Comparison of ENCODE assay signal across 9 mouse cellular contexts in genomic region chr5:142902506-142903314, GRCm38 (mm10). TPM values are rescaled to one million over a fixed set of nuclear protein-coding genes. Genes with fewer than 3 reads are reported as not detected.
A peak's percentile ranks its signal among the peaks of the same experiment; 100 is the strongest.
DNase-seq lines count a peak whose midpoint lies in the region; ATAC-seq lines count a peak whose summit lies in the region.
"Had no signal": no experiment of that assay in that cellular context is flagged by ENCODE, and none has a peak within 500 bp of the region (broad histone marks: within the 10 kb centered on the region; RNA-seq: fewer than 3 reads in every experiment).

No protein-coding gene starts in this region.

- H3K9me3 ChIP-seq in forebrain, embryonic 13.5 days (replicated peaks), result no peaks in the 10 kb centered on the region
- no peaks in the 10 kb centered on the region for H3K9me3 ChIP-seq in liver, embryonic 11.5 days (ENCODE audit: control insufficient read depth, low read length)
- H3K9me3 ChIP-seq in stomach, embryonic 16.5 days (replicated peaks; ENCODE audit: control insufficient read depth, low read length), result no peaks in the 10 kb centered on the region

- ATAC-seq in forebrain, embryonic 13.5 days, result no peak
- ATAC-seq in liver, embryonic 11.5 days (replicated peaks; ENCODE audit: low FRiP score), result no peak
- ATAC-seq in stomach, embryonic 16.5 days (ENCODE audit: insufficient read depth, low FRiP score), result no peak

- H3K4me3 ChIP-seq in forebrain, embryonic 13.5 days, result peak overlapping the region; percentile 12
- no peak overlapping the region for H3K4me3 ChIP-seq in liver, embryonic 11.5 days (ENCODE audit: low read depth, low read length)
- peak overlapping the region; percentile 86 for H3K4me3 ChIP-seq in stomach, embryonic 16.5 days (replicated peaks; ENCODE audit: low read length)
- H3K4me3 ChIP-seq: erythroblast, embryonic 14.5 days had no signal

- 66% methylated on average over 5 of the region's 5 CpGs for WGBS in forebrain, embryonic 13.5 days
- WGBS in liver, embryonic 11.5 days, result 53% methylated on average over 5 of the region's 5 CpGs
- 46% methylated on average over 5 of the region's 5 CpGs for WGBS in stomach, embryonic 16.5 days

- peaks cover 38% of the 10 kb centered on the region for H3K4me1 ChIP-seq in forebrain, embryonic 13.5 days
- H3K4me1 ChIP-seq in liver, embryonic 11.5 days (replicated peaks; ENCODE audit: control insufficient read depth, insufficient read depth, low read length), result peaks cover 20% of the 10 kb centered on the region
- peaks cover 14% of the 10 kb centered on the region for H3K4me1 ChIP-seq in stomach, embryonic 16.5 days (ENCODE audit: control insufficient read depth, insufficient read depth, low read length)

- DNase-seq in thymus, postnatal 0 days (ENCODE audit: low spot score), result peak; percentile 1
- DNase-seq in thymus, postnatal 14 days, result no peak
- DNase-seq in liver, embryonic 11.5 days (ENCODE audit: low spot score), result peak; percentile 40
- no peak for DNase-seq in frontal cortex, adult 2 months (ENCODE audit: extremely low spot score in 1 of 2, low spot score in 1 of 2)
- DNase-seq in urinary bladder, adult 18-20 months (ENCODE audit: low spot score in 2 of 2), result no peak
- DNase-seq in ovary, postnatal 14 days (ENCODE audit: low spot score), result no peak

- H3K9ac ChIP-seq in forebrain, embryonic 13.5 days, result peak overlapping the region; percentile 18
- 0 out of 2 replicates have a peak overlapping the region, but pooled peaks have one; percentile 5 for H3K9ac ChIP-seq in liver, embryonic 11.5 days (ENCODE audit: low read depth, low read length)
- peak overlapping the region; percentile 53 for H3K9ac ChIP-seq in stomach, embryonic 16.5 days (ENCODE audit: low read length)

- peak overlapping the region; percentile 37 for H3K4me2 ChIP-seq in forebrain, embryonic 13.5 days
- no peak overlapping the region for H3K4me2 ChIP-seq in liver, embryonic 11.5 days
- H3K4me2 ChIP-seq in stomach, embryonic 16.5 days (ENCODE audit: low read depth, low read length), result peak overlapping the region; percentile 85; the same call in 1 of the 2 replicates

- peak overlapping the region; percentile 73 for H3K27ac ChIP-seq in forebrain, embryonic 13.5 days
- peak overlapping the region; percentile 21 for H3K27ac ChIP-seq in liver, embryonic 11.5 days (ENCODE audit: low read depth, low read length)
- peak overlapping the region; percentile 48 for H3K27ac ChIP-seq in stomach, embryonic 16.5 days (ENCODE audit: low read length)

- H3K27me3 ChIP-seq in forebrain, embryonic 13.5 days, result no peaks in the 10 kb centered on the region
- no peaks in the 10 kb centered on the region for H3K27me3 ChIP-seq in liver, embryonic 11.5 days (replicated peaks; ENCODE audit: control insufficient read depth, insufficient read depth, low read length)
- H3K27me3 ChIP-seq in stomach, embryonic 16.5 days (ENCODE audit: control insufficient read depth, insufficient read depth, low read length), result no peaks in the 10 kb centered on the region

- peaks cover 65% of the 10 kb centered on the region for H3K36me3 ChIP-seq in forebrain, embryonic 13.5 days (ENCODE audit: poor library complexity, severe bottlenecking)
- H3K36me3 ChIP-seq in liver, embryonic 11.5 days (ENCODE audit: control insufficient read depth, insufficient read depth, low read length), result peaks cover 44% of the 10 kb centered on the region
- H3K36me3 ChIP-seq in stomach, embryonic 16.5 days (ENCODE audit: control insufficient read depth, insufficient read depth, low read length), result peaks cover 39% of the 10 kb centered on the region

RNA-seq across cellular contexts. Expression of gene Actb, which starts 3.8 kb away (rescaled TPM):
- 27,108 and 27,970 TPM in 2 replicates for polyA plus RNA-seq in thymus, postnatal 0 days (2015; fragmentation: Nextera tagmentation; extraction: Ambion mirVana)
- polyA plus RNA-seq in forebrain, embryonic 13.5 days (2015; fragmentation: Nextera tagmentation; extraction: Ambion mirVana), result 15,903 and 18,325 TPM in 2 replicates
- 11,958 and 12,749 TPM in 2 replicates for polyA plus RNA-seq in liver, embryonic 11.5 days (2014; fragmentation: Nextera tagmentation; extraction: Ambion mirVana)
- 14,659 and 15,131 TPM in 2 replicates for polyA plus RNA-seq in stomach, embryonic 16.5 days (2015; fragmentation: Nextera tagmentation; extraction: Ambion mirVana)
- polyA plus RNA-seq in frontal cortex, adult 2 months (2012; rRNA removed), result 2,513 and 2,530 TPM in 2 replicates

RNA-seq across cellular contexts. Expression of gene Fbxl18, which starts 7.5 kb away (rescaled TPM):
- polyA plus RNA-seq in thymus, postnatal 0 days (2015; fragmentation: Nextera tagmentation; extraction: Ambion mirVana), result 4.7 and 5.9 TPM in 2 replicates
- polyA plus RNA-seq in forebrain, embryonic 13.5 days (2015; fragmentation: Nextera tagmentation; extraction: Ambion mirVana), result 30.7 and 35.1 TPM in 2 replicates
- 6.7 TPM in 2 replicates for polyA plus RNA-seq in liver, embryonic 11.5 days (2014; fragmentation: Nextera tagmentation; extraction: Ambion mirVana)
- polyA plus RNA-seq in stomach, embryonic 16.5 days (2015; fragmentation: Nextera tagmentation; extraction: Ambion mirVana), result 8.2 and 9.7 TPM in 2 replicates
- 20.2 and 22.4 TPM in 2 replicates for polyA plus RNA-seq in frontal cortex, adult 2 months (2012; rRNA removed)

RNA-seq across cellular contexts. Expression of gene Fscn1, which starts 57.4 kb away (rescaled TPM):
- polyA plus RNA-seq in thymus, postnatal 0 days (2015; fragmentation: Nextera tagmentation; extraction: Ambion mirVana), result 33.5 and 37.0 TPM in 2 replicates
- polyA plus RNA-seq in forebrain, embryonic 13.5 days (2015; fragmentation: Nextera tagmentation; extraction: Ambion mirVana), result 521 and 522 TPM in 2 replicates
- polyA plus RNA-seq in liver, embryonic 11.5 days (2014; fragmentation: Nextera tagmentation; extraction: Ambion mirVana), result 142 and 148 TPM in 2 replicates
- polyA plus RNA-seq in stomach, embryonic 16.5 days (2015; fragmentation: Nextera tagmentation; extraction: Ambion mirVana), result 161 and 176 TPM in 2 replicates
- 304 and 315 TPM in 2 replicates for polyA plus RNA-seq in frontal cortex, adult 2 months (2012; rRNA removed)

Comparison
In these comparisons a context has a peak if more than half of its experiments do, and no peak if none do; other contexts are left out.
1. DNase-seq: peak in thymus, postnatal 0 days (single experiment) and liver, embryonic 11.5 days (single experiment); none in thymus, postnatal 14 days (single experiment), frontal cortex, adult 2 months (0 of 2), urinary bladder, adult 18-20 months (0 of 2) and ovary, postnatal 14 days (single experiment).
2. H3K27ac ChIP-seq: peak in every context shown above with its lines; median percentile 73 in forebrain, embryonic 13.5 days; 48 in stomach, embryonic 16.5 days; 21 in liver, embryonic 11.5 days.
3. Peak in every context shown above with its lines, with median percentiles within 50 percentile points of each other: H3K9ac ChIP-seq.